Mouse (Mus musculus) liver, embryonic 12.5 days (tissue): ENCODE data around the gene Nckap1l. TPM values are rescaled to one million over a fixed set of nuclear protein-coding genes. Genes with fewer than 3 reads are reported as not detected.

Source experiments
- ATAC-seq: fragments of 200-750 bp; cut with Nextera tagmentation; 2 replicates; pipeline ENCODE4 v1.8.0; 2017; ENCODE audit warnings: moderate number of reproducible peaks, mild to moderate bottlenecking, moderate library complexity
- H3K27ac ChIP-seq: fragments of 300-500 bp; sonication (generic); 2 replicates; pipeline ENCODE4 v1.5.1; 2016; ENCODE audit warnings: mild to moderate bottlenecking
- H3K27me3 ChIP-seq: fragments of 300-500 bp; sonication (generic); replicated peaks from 2 replicates; pipeline ENCODE4 v1.6.1; 2016; ENCODE audit warnings: mild to moderate bottlenecking, moderate library complexity
- H3K36me3 ChIP-seq: fragments of 300-500 bp; sonication (generic); 2 replicates; pipeline ENCODE4 v1.6.1; 2016; ENCODE audit warnings: mild to moderate bottlenecking, moderate library complexity
- H3K4me1 ChIP-seq: fragments of 300-500 bp; sonication (generic); 2 replicates; pipeline ENCODE4 v1.6.1; 2016
- H3K4me2 ChIP-seq: fragments of 300-500 bp; sonication (generic); 2 replicates; pipeline ENCODE4 v1.6.1; 2016; ENCODE audit warnings: mild to moderate bottlenecking, moderate library complexity
- H3K4me3 ChIP-seq: fragments of 300-500 bp; sonication (generic); 2 replicates; pipeline ENCODE4 v1.5.1; 2016; ENCODE audit warnings: mild to moderate bottlenecking, moderate library complexity
- H3K9ac ChIP-seq: fragments of 300-500 bp; sonication (generic); 2 replicates; pipeline ENCODE4 v1.6.1; 2016; ENCODE audit warnings: mild to moderate bottlenecking, moderate library complexity
- H3K9me3 ChIP-seq: fragments of 300-500 bp; sonication (generic); replicated peaks from 2 replicates; pipeline ENCODE4 v1.6.1; 2016; ENCODE audit warnings: mild to moderate bottlenecking, moderate library complexity
- WGBS: fragments of 180-500 bp; shearing (Covaris S2); methylation state at CpG from one replicate; pipeline ENCODE4 v1.1.7; 2016; ENCODE audit not compliant: insufficient replicate concordance; 5-methylcytosine and 5-hydroxymethylcytosine counted together
- polyA plus RNA-seq: library from polyadenylated mRNA; unstranded; fragments of >200 nt; fragmentation: Nextera tagmentation; extraction: Ambion mirVana; gene quantifications from 2 replicates; pipeline ENCODE4 v1.2.1, GENCODE M21; 2016

Gene Nckap1l
- polyA plus RNA-seq, 1 experiment from 2014 or later, result 9.1 TPM

DNA sequence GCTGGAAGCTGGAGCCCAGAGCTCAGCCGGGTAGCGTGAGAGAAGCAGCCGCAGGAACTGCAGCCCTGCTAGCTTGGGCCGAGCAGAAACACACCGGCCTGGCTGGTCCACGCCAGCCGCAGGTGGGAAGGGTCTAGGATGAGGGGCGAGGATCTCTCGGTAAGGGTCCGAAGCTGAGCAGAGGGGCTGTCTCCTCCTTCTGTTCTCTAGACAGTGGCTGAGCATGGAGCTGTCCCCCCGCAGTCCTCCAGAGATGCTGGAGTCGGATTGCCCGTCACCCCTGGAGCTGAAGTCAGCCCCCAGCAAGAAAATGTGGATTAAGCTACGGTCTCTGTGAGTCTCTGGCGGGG, 49.6 kb downstream of the Nckap1l start:
- Histone ChIP-seq H3K9ac (peak overlapping the region; percentile 22; the same call in 1 of the 2 replicates), H3K4me2 (peak overlapping the region; percentile 76), H3K27ac (no peak overlapping the region), H3K4me3 (peak overlapping the region; percentile 50), H3K4me1 (peaks cover 9% of the 10 kb centered on the region; the same call in 1 of the 2 replicates), H3K27me3 (peaks cover 52% of the 10 kb centered on the region), H3K36me3 (no peaks in the 10 kb centered on the region), H3K9me3 (no peaks in the 10 kb centered on the region)
- peak; percentile 52 for ATAC-seq
- 0% methylated on average over 15 of the region's 15 CpGs for WGBS

DNA sequence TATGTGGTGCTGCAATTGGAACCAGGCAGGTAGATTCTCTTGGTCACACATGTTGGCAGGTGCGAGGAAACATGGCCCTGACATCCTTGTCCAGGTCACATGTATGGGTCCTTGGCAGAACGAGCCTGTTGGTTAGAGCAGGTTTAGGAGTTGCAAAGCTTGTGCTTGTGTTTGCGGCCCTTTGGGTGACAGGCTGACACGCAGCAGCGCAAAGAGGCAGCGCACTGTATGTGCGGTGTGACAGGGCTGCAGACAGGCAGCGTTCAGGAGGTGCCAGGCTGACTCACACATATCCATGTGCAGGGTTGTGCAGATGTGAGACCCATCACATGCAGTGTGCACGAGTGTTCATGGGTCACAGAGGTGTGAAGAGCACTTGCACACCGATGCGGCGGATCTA, 50.1 kb downstream of the Nckap1l start:
- peak overlapping the region; percentile 76 for H3K4me2 ChIP-seq
- H3K27ac ChIP-seq, result no peak overlapping the region
- H3K36me3 ChIP-seq, result no peaks in the 10 kb centered on the region
- no peaks in the 10 kb centered on the region for H3K9me3 ChIP-seq
- no peak overlapping the region for H3K9ac ChIP-seq
- H3K4me3 ChIP-seq, result no peak overlapping the region
- 50% methylated on average over 12 of the region's 12 CpGs for WGBS
- no peak for ATAC-seq
- peaks cover 9% of the 10 kb centered on the region; the same call in 1 of the 2 replicates for H3K4me1 ChIP-seq
- peaks cover 52% of the 10 kb centered on the region for H3K27me3 ChIP-seq

DNA sequence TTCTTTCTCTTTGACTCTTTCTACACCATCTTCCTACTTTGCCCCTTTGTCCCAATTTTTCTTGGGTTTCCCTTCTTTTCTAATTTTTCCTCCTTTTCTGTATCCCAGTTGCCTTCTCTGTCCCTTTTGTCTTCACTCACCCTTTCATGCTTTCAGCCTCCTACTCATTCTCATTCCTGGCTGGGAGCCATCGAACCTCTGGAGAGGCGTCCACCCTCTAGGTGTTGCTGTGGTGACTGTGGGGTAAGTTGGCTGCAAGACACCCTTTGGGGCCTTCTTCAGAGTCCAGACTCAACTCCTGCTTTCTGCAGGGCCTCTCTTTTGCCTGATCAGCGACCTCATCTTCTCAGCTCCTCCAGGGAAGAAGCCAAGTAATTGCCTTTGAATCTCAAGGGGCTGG, 55.7 kb downstream of the Nckap1l start:
- 43% methylated on average over 3 of the region's 3 CpGs for WGBS
- H3K9ac ChIP-seq, result no peak overlapping the region
- no peaks in the 10 kb centered on the region for H3K4me1 ChIP-seq
- no peaks in the 10 kb centered on the region for H3K36me3 ChIP-seq
- H3K4me3 ChIP-seq, result no peak overlapping the region
- no peaks in the 10 kb centered on the region for H3K9me3 ChIP-seq
- no peak overlapping the region for H3K27ac ChIP-seq
- ATAC-seq, result no peak
- no peak overlapping the region for H3K4me2 ChIP-seq
- peaks cover 30% of the 10 kb centered on the region for H3K27me3 ChIP-seq

DNA sequence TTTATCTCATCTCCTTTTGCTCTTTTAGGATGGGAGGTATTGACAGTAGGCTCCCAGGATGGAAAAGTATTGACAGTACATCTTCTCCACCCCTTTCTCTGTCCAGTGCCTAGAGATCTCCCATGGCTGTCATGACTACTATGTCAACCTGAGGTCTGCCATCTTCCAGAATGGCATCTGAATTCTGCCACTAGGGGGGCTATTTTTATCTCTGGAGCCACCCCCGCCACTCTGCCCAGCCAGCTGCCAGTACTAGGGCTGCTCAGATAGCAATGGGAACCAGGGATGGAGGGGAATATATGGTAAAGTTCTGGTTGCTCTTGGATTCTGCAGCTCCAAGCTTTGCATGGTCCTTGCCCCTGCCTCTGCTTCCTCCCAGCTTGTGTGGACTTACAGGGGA, 58.1 kb downstream of the Nckap1l start:
- no peak overlapping the region for H3K9ac ChIP-seq
- H3K36me3 ChIP-seq, result no peaks in the 10 kb centered on the region
- ATAC-seq, result no peak
- peaks cover 25% of the 10 kb centered on the region for H3K27me3 ChIP-seq
- no peaks in the 10 kb centered on the region for H3K9me3 ChIP-seq
- H3K27ac ChIP-seq, result no peak overlapping the region
- H3K4me3 ChIP-seq, result no peak overlapping the region
- H3K4me1 ChIP-seq, result no peaks in the 10 kb centered on the region
- no peak overlapping the region for H3K4me2 ChIP-seq
- WGBS, result 29% methylated on average over 1 of the region's 1 CpGs

DNA sequence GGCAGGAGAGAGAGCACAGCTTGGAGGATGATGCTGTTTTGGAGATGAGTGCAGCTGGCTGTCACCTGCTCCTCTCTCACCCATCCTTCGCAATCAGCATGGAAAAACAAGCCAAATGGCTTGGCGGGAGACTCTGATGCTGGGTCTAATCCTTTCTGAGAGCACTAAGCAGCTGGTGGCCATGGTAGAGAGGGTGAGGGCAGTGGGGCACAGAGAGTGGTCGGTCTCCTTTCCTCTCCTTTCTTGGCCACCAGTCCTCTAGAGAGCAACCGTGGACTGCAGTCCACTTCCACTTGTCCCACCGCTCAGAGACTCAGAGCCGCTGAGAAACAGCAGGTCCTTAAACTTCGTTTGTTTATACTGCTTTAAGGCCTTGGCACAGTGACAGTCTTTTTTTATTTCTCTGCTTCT, 60.0 kb downstream of the Nckap1l start:
- H3K27ac ChIP-seq, result no peak overlapping the region
- peaks cover 25% of the 10 kb centered on the region for H3K27me3 ChIP-seq
- H3K4me3 ChIP-seq, result no peak overlapping the region
- WGBS, result 15% methylated on average over 7 of the region's 7 CpGs
- H3K9ac ChIP-seq, result no peak overlapping the region
- no peaks in the 10 kb centered on the region for H3K9me3 ChIP-seq
- ATAC-seq, result no peak
- peak overlapping the region; percentile 58 for H3K4me2 ChIP-seq
- no peaks in the 10 kb centered on the region for H3K36me3 ChIP-seq
- H3K4me1 ChIP-seq, result no peaks in the 10 kb centered on the region

DNA sequence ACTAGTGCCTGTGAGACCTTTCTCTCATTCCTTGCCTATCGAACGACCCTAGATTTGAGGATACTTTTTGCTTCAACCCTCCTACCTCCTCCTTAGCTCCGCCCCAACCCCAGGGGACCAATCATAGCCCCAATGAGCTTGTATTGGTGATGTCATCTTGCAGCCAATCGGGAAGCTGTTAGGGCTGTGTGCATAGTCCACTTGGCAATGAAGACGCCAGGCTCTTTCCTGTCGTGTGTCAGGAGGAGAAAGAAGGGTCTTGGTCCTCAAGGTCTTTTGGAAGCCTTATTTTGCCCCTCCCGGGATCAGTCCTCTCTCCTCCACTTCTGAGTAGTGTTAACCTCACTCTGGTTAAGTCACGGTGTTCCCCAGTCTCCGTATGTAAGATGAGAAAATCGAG, 60.5 kb downstream of the Nckap1l start:
- Histone ChIP-seq H3K4me2 (peak overlapping the region; percentile 58), H3K9me3 (no peaks in the 10 kb centered on the region), H3K4me1 (no peaks in the 10 kb centered on the region), H3K27me3 (peaks cover 25% of the 10 kb centered on the region), H3K4me3 (peak overlapping the region; percentile 27), H3K27ac (no peak overlapping the region), H3K36me3 (no peaks in the 10 kb centered on the region), H3K9ac (no peak overlapping the region)
- ATAC-seq, result peak; percentile 86
- 7% methylated on average over 10 of the region's 10 CpGs for WGBS

DNA sequence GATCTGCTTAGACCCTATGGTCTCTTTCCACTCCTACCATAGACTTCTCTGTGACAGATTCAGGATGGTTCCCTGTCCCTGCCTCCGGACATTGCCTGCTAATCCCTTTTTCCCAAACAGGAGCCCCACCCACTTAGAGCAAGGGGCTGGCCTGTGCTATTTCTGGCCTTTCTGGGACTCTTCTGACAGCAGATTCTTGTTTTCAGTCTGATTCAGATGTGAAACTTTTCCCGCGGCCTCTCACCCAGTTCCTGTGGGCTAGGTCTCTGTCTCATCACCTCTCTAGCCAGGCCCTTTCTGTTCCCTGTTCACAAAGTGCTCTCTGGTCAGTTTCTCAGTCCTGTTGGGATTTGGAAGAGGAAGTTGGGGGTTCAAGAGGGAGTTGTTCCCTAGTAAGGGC, 61.3 kb downstream of the Nckap1l start:
- H3K4me2 ChIP-seq, result peak overlapping the region; percentile 58; the same call in 1 of the 2 replicates
- H3K9ac ChIP-seq, result no peak overlapping the region
- no peaks in the 10 kb centered on the region for H3K4me1 ChIP-seq
- no peak overlapping the region for H3K4me3 ChIP-seq
- peaks cover 23% of the 10 kb centered on the region for H3K27me3 ChIP-seq
- no peaks in the 10 kb centered on the region for H3K36me3 ChIP-seq
- no peak overlapping the region for H3K27ac ChIP-seq
- no peaks in the 10 kb centered on the region for H3K9me3 ChIP-seq
- WGBS, result 47% methylated on average over 3 of the region's 3 CpGs
- no peak for ATAC-seq

DNA sequence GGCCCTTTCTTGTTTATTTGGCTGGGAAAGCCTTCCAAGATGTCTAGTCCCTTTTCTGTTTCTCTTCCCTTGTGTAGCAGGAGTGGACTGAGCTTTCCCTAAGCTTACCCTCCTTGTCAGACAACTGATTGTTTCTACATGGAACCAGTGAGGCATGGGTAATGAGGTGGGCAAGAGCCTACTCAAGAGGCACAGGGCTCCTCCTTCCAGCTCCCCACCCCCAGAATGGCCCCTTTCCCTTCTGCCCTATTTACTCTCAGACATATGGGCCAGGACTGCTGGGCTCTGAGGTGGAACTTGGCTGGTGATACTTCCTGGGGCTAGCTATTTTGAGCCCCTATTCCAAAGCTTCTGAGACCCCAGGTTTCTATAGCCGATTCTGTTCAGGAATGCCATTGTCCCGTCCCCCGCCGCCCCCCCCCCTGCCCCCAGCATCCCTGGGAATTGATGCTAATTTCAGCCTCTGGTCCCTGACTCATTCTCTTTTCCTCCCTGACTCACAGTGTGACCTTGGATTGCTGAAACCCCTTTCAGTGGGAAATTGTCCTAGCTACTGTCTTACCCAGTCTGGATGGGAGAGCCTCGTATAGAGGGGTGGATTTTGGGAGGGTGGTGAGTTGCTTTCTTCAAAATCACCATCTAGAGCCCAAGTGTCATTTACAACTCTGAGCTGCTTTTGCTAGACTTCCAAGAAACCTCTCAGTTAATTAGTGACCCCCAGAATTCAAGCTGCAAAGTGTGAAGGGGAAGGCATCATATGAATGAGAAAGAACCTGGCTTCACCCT, 65.2 kb downstream of the Nckap1l start:
- H3K4me1 ChIP-seq, result no peaks in the 10 kb centered on the region
- H3K9ac ChIP-seq, result no peak overlapping the region
- no peak overlapping the region for H3K27ac ChIP-seq
- no peak for ATAC-seq
- 35% methylated on average over 5 of the region's 5 CpGs for WGBS
- H3K4me3 ChIP-seq, result no peak overlapping the region
- H3K4me2 ChIP-seq, result no peak overlapping the region
- peaks cover 18% of the 10 kb centered on the region for H3K27me3 ChIP-seq
- no peaks in the 10 kb centered on the region for H3K36me3 ChIP-seq
- no peaks in the 10 kb centered on the region for H3K9me3 ChIP-seq

DNA sequence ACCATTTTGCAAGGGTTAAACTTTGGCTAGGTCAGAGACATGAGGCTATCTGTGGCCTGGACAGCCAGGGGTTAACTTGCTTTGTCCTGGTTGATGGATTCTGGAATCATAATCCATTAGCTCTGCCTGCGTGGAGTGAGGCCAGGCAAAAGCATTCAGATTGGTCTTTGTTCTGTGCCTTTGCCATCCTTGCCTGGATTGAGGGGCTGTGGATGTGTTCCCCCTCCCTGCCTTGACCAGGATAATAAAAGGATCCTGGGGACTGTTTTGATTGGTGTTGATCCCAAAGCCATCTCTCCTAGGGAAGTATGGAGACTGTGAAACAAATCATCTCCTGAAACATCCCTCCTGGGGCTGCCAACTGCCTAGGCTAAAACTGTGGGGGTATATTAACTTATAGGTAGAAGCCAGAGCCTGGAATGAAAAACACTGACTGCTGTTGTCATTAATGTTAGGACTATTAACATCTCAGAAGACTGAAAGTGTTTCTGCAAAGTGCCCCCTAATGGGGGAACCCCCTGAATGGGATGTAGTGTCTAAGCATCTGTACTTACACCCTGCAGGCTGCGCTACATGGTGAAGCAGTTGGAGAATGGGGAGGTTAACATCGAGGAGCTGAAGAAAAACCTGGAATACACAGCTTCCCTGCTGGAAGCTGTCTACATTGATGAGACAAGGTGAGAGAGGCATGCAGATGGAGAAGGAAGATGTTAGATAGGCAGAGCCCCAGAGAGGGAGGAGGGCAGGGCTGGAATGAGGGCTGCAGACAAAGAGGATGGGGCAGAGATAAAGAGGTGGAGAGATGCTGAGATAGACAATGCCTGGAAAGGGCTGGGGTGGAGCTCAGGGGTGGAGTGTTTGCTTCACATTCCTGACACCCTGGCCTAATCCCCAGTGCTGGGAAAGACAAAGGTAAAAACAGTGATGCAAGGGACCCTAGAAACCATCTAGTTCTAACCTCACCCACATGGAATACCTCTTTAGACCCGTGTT, 66.1 kb downstream of the Nckap1l start:
- Histone ChIP-seq H3K9ac (no peak overlapping the region), H3K4me2 (no peak overlapping the region), H3K27ac (no peak overlapping the region), H3K9me3 (no peaks in the 10 kb centered on the region), H3K4me3 (no peak overlapping the region), H3K36me3 (no peaks in the 10 kb centered on the region), H3K27me3 (peaks cover 13% of the 10 kb centered on the region), H3K4me1 (no peaks in the 10 kb centered on the region)
- ATAC-seq, result no peak
- 35% methylated on average over 4 of the region's 4 CpGs for WGBS

DNA sequence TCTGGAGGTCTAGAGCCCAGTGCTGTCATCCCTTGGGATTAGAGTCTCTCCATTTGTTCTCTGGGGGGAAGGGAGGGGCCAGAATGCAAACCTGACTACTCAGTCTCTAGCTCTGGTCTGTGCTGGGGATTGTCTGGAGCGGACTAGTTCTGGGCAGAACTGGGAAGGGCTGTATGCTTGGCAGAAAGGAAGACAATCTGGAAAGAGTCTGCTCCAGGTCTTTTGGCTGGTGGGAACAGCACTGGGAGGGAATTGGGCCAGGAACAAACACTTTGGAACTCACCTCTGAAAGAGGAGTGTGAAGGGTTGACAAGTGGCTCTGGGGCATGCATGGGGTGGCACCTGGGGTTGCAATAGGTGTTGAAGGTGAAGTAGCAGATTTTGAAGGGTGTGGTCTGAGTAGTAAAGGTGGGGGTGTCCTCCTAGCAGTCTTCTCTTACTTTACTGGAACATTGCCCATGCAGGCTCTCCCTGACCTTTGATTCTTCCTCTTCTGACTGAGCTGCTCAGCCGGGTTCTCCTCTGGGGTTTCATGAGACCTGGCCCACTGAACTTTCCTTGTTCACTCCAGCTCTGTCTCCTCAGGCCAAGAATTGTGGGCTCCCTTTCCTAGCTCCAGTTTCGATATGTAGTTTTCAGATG, 69.0 kb downstream of the Nckap1l start:
- no peak overlapping the region for H3K27ac ChIP-seq
- H3K4me1 ChIP-seq, result no peaks in the 10 kb centered on the region
- no peak for ATAC-seq
- H3K9me3 ChIP-seq, result no peaks in the 10 kb centered on the region
- no peak overlapping the region for H3K4me3 ChIP-seq
- H3K9ac ChIP-seq, result no peak overlapping the region
- H3K4me2 ChIP-seq, result no peak overlapping the region
- 48% methylated on average over 3 of the region's 3 CpGs for WGBS
- H3K36me3 ChIP-seq, result no peaks in the 10 kb centered on the region
- 0 out of 2 replicates have a peak, but pooled peaks cover 4% of the 10 kb centered on the region for H3K27me3 ChIP-seq

DNA sequence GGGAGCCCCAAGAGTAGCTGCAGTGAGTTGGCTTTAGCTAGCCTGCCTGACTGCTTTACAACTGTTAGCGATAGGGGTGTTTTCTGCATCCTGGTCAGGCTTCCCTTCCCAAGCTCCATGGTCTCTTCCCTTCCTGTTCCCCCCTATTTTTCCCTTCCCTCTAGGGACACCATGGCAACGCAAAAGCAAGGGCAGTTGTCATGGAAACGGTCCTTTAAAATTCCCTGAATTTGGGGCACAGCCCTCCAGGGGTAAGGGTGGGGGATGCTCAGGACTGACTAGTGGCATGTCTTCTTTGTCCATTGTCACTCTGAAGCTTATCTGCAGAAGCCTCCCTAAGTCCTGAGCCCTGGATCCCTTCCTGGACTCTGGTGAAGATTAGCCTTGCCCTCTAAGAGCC, 69.6 kb downstream of the Nckap1l start:
- Histone ChIP-seq H3K9me3 (no peaks in the 10 kb centered on the region), H3K36me3 (no peaks in the 10 kb centered on the region), H3K27ac (no peak overlapping the region), H3K4me3 (no peak overlapping the region), H3K27me3 (0 out of 2 replicates have a peak, but pooled peaks cover 4% of the 10 kb centered on the region), H3K4me1 (no peaks in the 10 kb centered on the region), H3K9ac (no peak overlapping the region), H3K4me2 (no peak overlapping the region)
- no peak for ATAC-seq
- WGBS, result 47% methylated on average over 3 of the region's 3 CpGs
